In genomic region chr9:44406906-44407751, GRCm38 (mm10) we compare ENCODE assay signal across 8 mouse cellular contexts. TPM values are rescaled to one million over a fixed set of nuclear protein-coding genes. Genes with fewer than 3 reads are reported as not detected.
DNase-seq lines count a peak whose midpoint lies in the region; ATAC-seq and TF ChIP-seq lines count a peak whose summit lies in the region.

Gene Rps25, plus strand, starts transcription at chr9:44407139.
Gene Trappc4, minus strand, starts transcription at chr9:44407600.

- under 1% methylated on average over 51 of the region's 51 CpGs for WGBS in forebrain, embryonic 10.5 days
- WGBS in heart, embryonic 15.5 days = under 1% methylated on average over 51 of the region's 51 CpGs
- under 1% methylated on average over 51 of the region's 51 CpGs for WGBS in liver, embryonic 14.5 days (ENCODE audit: insufficient replicate concordance)
- WGBS in neural tube, embryonic 11.5 days = under 1% methylated on average over 51 of the region's 51 CpGs
- under 1% methylated on average over 51 of the region's 51 CpGs for WGBS in stomach, postnatal 0 days

- H3K4me1 ChIP-seq in forebrain, embryonic 10.5 days = peaks cover 26% of the 10 kb centered on the region
- peaks cover 20% of the 10 kb centered on the region for H3K4me1 ChIP-seq in heart, embryonic 15.5 days (replicated peaks)
- H3K4me1 ChIP-seq in liver, embryonic 14.5 days (replicated peaks; ENCODE audit: control insufficient read depth in 2 of 2, insufficient read depth in 2 of 2, low read length in 1 of 2) = peaks cover 10 to 30% of the 10 kb centered on the region in 2 experiments
- H3K4me1 ChIP-seq in neural tube, embryonic 11.5 days (ENCODE audit: control insufficient read depth, insufficient read depth, low read length) = no peaks in the 10 kb centered on the region
- H3K4me1 ChIP-seq in stomach, postnatal 0 days (replicated peaks; ENCODE audit: control insufficient read depth, insufficient read depth) = no peaks in the 10 kb centered on the region

- peak within 1 kb of the TSS; percentile 92 for H3K4me3 ChIP-seq in forebrain, embryonic 10.5 days
- H3K4me3 ChIP-seq in heart, embryonic 15.5 days = peak within 1 kb of the TSS; percentile 93
- H3K4me3 ChIP-seq in liver, embryonic 14.5 days (ENCODE audit: insufficient read depth in 1 of 2, low read depth in 2 of 2, low read length in 2 of 2) = peak within 1 kb of the TSS; percentile 72 to 98
- peak within 1 kb of the TSS; percentile 91 for H3K4me3 ChIP-seq in neural tube, embryonic 11.5 days (ENCODE audit: low read depth, low read length)
- peak within 1 kb of the TSS; percentile 77 for H3K4me3 ChIP-seq in stomach, postnatal 0 days (ENCODE audit: low read depth, low read length)

- peak within 1 kb of the TSS; percentile 90 for H3K9ac ChIP-seq in heart, embryonic 15.5 days
- peak within 1 kb of the TSS; percentile 79 for H3K9ac ChIP-seq in liver, embryonic 14.5 days (replicated peaks)
- H3K9ac ChIP-seq in neural tube, embryonic 11.5 days (ENCODE audit: low read length) = peak within 1 kb of the TSS; percentile 88
- H3K9ac ChIP-seq in stomach, postnatal 0 days (ENCODE audit: low read length) = peak within 1 kb of the TSS; percentile 83

- no peak for TF ChIP-seq EP300 in liver, embryonic 14.5 days (IDR thresholded peaks at IDR 0.05; ENCODE audit: low read depth)
- TF ChIP-seq EP300 in stomach, postnatal 0 days (optimal IDR thresholded peaks at IDR 0.05) = peak; percentile 80

- peak within 1 kb of the TSS; percentile 97 for H3K27ac ChIP-seq in forebrain, embryonic 10.5 days
- H3K27ac ChIP-seq in heart, embryonic 15.5 days = peak within 1 kb of the TSS; percentile 98
- peak within 1 kb of the TSS; percentile 73 for H3K27ac ChIP-seq in liver, embryonic 14.5 days
- H3K27ac ChIP-seq in neural tube, embryonic 11.5 days (ENCODE audit: low read depth, low read length) = peak within 1 kb of the TSS; percentile 84
- peak within 1 kb of the TSS; percentile 89 for H3K27ac ChIP-seq in stomach, postnatal 0 days (replicated peaks)

- no peaks in the 10 kb centered on the region for H3K9me3 ChIP-seq in forebrain, embryonic 10.5 days
- no peaks in the 10 kb centered on the region for H3K9me3 ChIP-seq in heart, embryonic 15.5 days (replicated peaks)
- H3K9me3 ChIP-seq in liver, embryonic 14.5 days (ENCODE audit: control insufficient read depth, low read length) = no peaks in the 10 kb centered on the region
- no peaks in the 10 kb centered on the region for H3K9me3 ChIP-seq in neural tube, embryonic 11.5 days (ENCODE audit: control insufficient read depth, low read length)
- no peaks in the 10 kb centered on the region for H3K9me3 ChIP-seq in stomach, postnatal 0 days (ENCODE audit: control insufficient read depth, low read length)

- no peak for TF ChIP-seq CTCF in liver, embryonic 14.5 days (IDR thresholded peaks at IDR 0.05; ENCODE audit: low read depth)
- no peak for TF ChIP-seq CTCF in stomach, postnatal 0 days (IDR thresholded peaks at IDR 0.05; ENCODE audit: low read depth)

- DNase-seq in CD8-positive naive resting alpha-beta T cell, adult 2 months (ENCODE audit: low read depth in 2 of 2, low spot score in 2 of 2) = peak; percentile 86 to 90
- peak; percentile 92 for DNase-seq in c-Kit-positive CD71-negative TER-119-negative erythroid progenitor cells, embryonic 14.5 days (ENCODE audit: low read depth)
- DNase-seq in forebrain, embryonic 10.5 days (ENCODE audit: extremely low spot score, low spot score) = peak; percentile 97
- peak; percentile 95 to 97 for DNase-seq in kidney, postnatal 25 days
- peak; percentile 88 to 91 (median 90) for DNase-seq in liver, embryonic 14.5 days (ENCODE audit: low read depth in 3 of 3, low spot score in 3 of 3)
- DNase-seq in neural tube, embryonic 11.5 days (ENCODE audit: low spot score) = peak; percentile 96
- DNase-seq in stomach, postnatal 0 days (ENCODE audit: low spot score) = peak; percentile 95

- peak; percentile 94 for ATAC-seq in heart, embryonic 15.5 days (replicated peaks; ENCODE audit: insufficient number of reproducible peaks, insufficient read depth, low FRiP score, low read depth)
- ATAC-seq in liver, embryonic 14.5 days (ENCODE audit: insufficient read depth) = peak; percentile 95
- peak; percentile 93 for ATAC-seq in neural tube, embryonic 11.5 days (ENCODE audit: insufficient read depth, low FRiP score, low TSS enrichment)
- ATAC-seq in stomach, postnatal 0 days (ENCODE audit: low FRiP score, low TSS enrichment) = peak; percentile 95

- H3K36me3 ChIP-seq in forebrain, embryonic 10.5 days (replicated peaks) = peaks cover 75% of the 10 kb centered on the region
- H3K36me3 ChIP-seq in heart, embryonic 15.5 days = peaks cover 70% of the 10 kb centered on the region
- H3K36me3 ChIP-seq in liver, embryonic 14.5 days (replicated peaks; ENCODE audit: control insufficient read depth, insufficient read depth, low read depth) = peaks cover 50% of the 10 kb centered on the region
- peaks cover 16% of the 10 kb centered on the region for H3K36me3 ChIP-seq in neural tube, embryonic 11.5 days (ENCODE audit: control insufficient read depth, insufficient read depth, low read length)
- peaks cover 18% of the 10 kb centered on the region for H3K36me3 ChIP-seq in stomach, postnatal 0 days (ENCODE audit: control insufficient read depth, insufficient read depth, low read length)

- no peaks in the 10 kb centered on the region for H3K27me3 ChIP-seq in forebrain, embryonic 10.5 days (ENCODE audit: poor library complexity, severe bottlenecking)
- no peaks in the 10 kb centered on the region for H3K27me3 ChIP-seq in heart, embryonic 15.5 days
- H3K27me3 ChIP-seq in liver, embryonic 14.5 days (ENCODE audit: control insufficient read depth, insufficient read depth, low read length) = no peaks in the 10 kb centered on the region
- H3K27me3 ChIP-seq in neural tube, embryonic 11.5 days (ENCODE audit: control insufficient read depth, insufficient read depth, low read length) = no peaks in the 10 kb centered on the region
- H3K27me3 ChIP-seq in stomach, postnatal 0 days (ENCODE audit: control insufficient read depth, insufficient read depth, low read length) = no peaks in the 10 kb centered on the region

- H3K4me2 ChIP-seq in heart, embryonic 15.5 days = peak within 1 kb of the TSS; percentile 66
- peak within 1 kb of the TSS; percentile 95 for H3K4me2 ChIP-seq in liver, embryonic 14.5 days (ENCODE audit: low read depth)
- peak within 1 kb of the TSS; percentile 58 for H3K4me2 ChIP-seq in neural tube, embryonic 11.5 days (ENCODE audit: low read depth)
- H3K4me2 ChIP-seq in stomach, postnatal 0 days (replicated peaks; ENCODE audit: low read depth) = peak within 1 kb of the TSS; percentile 79

RNA-seq across cellular contexts. Expression of gene Rps25, which starts in this region (rescaled TPM):
- 2,069 and 2,211 TPM in 2 replicates for polyA plus RNA-seq in forebrain, embryonic 10.5 days (2016; fragmentation: Nextera tagmentation; extraction: Ambion mirVana)
- 902 and 1,114 TPM in 2 replicates for polyA plus RNA-seq in heart, embryonic 15.5 days (2015; fragmentation: Nextera tagmentation; extraction: Ambion mirVana)
- polyA plus RNA-seq in liver, embryonic 14.5 days (2012; rRNA removed) = 350 and 717 TPM in 2 replicates
- polyA plus RNA-seq in liver, embryonic 14.5 days (2014; fragmentation: Nextera tagmentation; extraction: Ambion mirVana) = 1,544 and 1,614 TPM in 2 replicates
- polyA plus RNA-seq in neural tube, embryonic 11.5 days (2014; fragmentation: Nextera tagmentation; extraction: Ambion mirVana) = 1,766 and 1,857 TPM in 2 replicates
- polyA plus RNA-seq in stomach, postnatal 0 days (2015; fragmentation: Nextera tagmentation; extraction: Ambion mirVana) = 2,137 and 2,228 TPM in 2 replicates

RNA-seq across cellular contexts. Expression of gene Trappc4, which starts in this region (rescaled TPM):
- polyA plus RNA-seq in forebrain, embryonic 10.5 days (2016; fragmentation: Nextera tagmentation; extraction: Ambion mirVana) = 181 and 189 TPM in 2 replicates
- 78.6 and 87.4 TPM in 2 replicates for polyA plus RNA-seq in heart, embryonic 15.5 days (2015; fragmentation: Nextera tagmentation; extraction: Ambion mirVana)
- 24.2 and 26.6 TPM in 2 replicates for polyA plus RNA-seq in liver, embryonic 14.5 days (2012; rRNA removed)
- polyA plus RNA-seq in liver, embryonic 14.5 days (2014; fragmentation: Nextera tagmentation; extraction: Ambion mirVana) = 44.4 and 52.9 TPM in 2 replicates
- polyA plus RNA-seq in neural tube, embryonic 11.5 days (2014; fragmentation: Nextera tagmentation; extraction: Ambion mirVana) = 204 and 214 TPM in 2 replicates
- 95.9 and 97.6 TPM in 2 replicates for polyA plus RNA-seq in stomach, postnatal 0 days (2015; fragmentation: Nextera tagmentation; extraction: Ambion mirVana)

Comparison
In these comparisons a context has a peak if more than half of its experiments do, and no peak if none do; other contexts are left out.
1. Peak in every context shown above with its lines: DNase-seq, ATAC-seq, H3K4me3 ChIP-seq and H3K27ac ChIP-seq.